8 mouse cellular contexts compared by ENCODE assay signal in genomic region chr17:51812261-51812941, GRCm38 (mm10). TPM values are rescaled to one million over a fixed set of nuclear protein-coding genes. Genes with fewer than 3 reads are reported as not detected.
DNase-seq lines count a peak whose midpoint lies in the region; ATAC-seq lines count a peak whose summit lies in the region.

No protein-coding gene starts in this region.

- WGBS in embryonic facial prominence, embryonic 10.5 days: 0% methylated on average over 48 of the region's 48 CpGs
- under 1% methylated on average over 33 of the region's 48 CpGs for WGBS in liver, embryonic 16.5 days (ENCODE audit: insufficient replicate concordance)
- under 1% methylated on average over 46 of the region's 48 CpGs for WGBS in stomach, embryonic 15.5 days

- peak overlapping the region; percentile 97 for H3K27ac ChIP-seq in embryonic facial prominence, embryonic 10.5 days (replicated peaks)
- no peak overlapping the region; the same call in 1 of the 2 replicates for H3K27ac ChIP-seq in liver, embryonic 16.5 days (ENCODE audit: low read length)
- H3K27ac ChIP-seq in stomach, embryonic 15.5 days: no peak overlapping the region

- H3K36me3 ChIP-seq in embryonic facial prominence, embryonic 10.5 days (replicated peaks): peaks cover 6% of the 10 kb centered on the region
- H3K36me3 ChIP-seq in liver, embryonic 16.5 days (ENCODE audit: control insufficient read depth, insufficient read depth): no peaks in the 10 kb centered on the region
- H3K36me3 ChIP-seq in stomach, embryonic 15.5 days: no peaks in the 10 kb centered on the region

- peaks cover 7% of the 10 kb centered on the region; the same call in 1 of the 2 replicates for H3K27me3 ChIP-seq in embryonic facial prominence, embryonic 10.5 days (replicated peaks; ENCODE audit: low read depth, poor library complexity, severe bottlenecking)
- H3K27me3 ChIP-seq in liver, embryonic 16.5 days (ENCODE audit: control insufficient read depth, insufficient read depth, low read depth, low read length): peaks cover 27% of the 10 kb centered on the region
- no peaks in the 10 kb centered on the region for H3K27me3 ChIP-seq in stomach, embryonic 15.5 days (replicated peaks)

- no peak for ATAC-seq in liver, embryonic 16.5 days (ENCODE audit: low read depth)
- ATAC-seq in stomach, embryonic 15.5 days (ENCODE audit: insufficient read depth, low FRiP score, low read depth): peak; percentile 61; the same call in 1 of the 2 replicates

- DNase-seq in layer of hippocampus, postnatal 10 days (ENCODE audit: low spot score in 2 of 2): peak; percentile 33 to 40
- no peak for DNase-seq in layer of hippocampus, postnatal 25 days (ENCODE audit: extremely low spot score in 1 of 2, low spot score in 1 of 2)
- peak; percentile 30 to 35 for DNase-seq in adrenal gland, adult 18-20 months (ENCODE audit: low spot score in 2 of 2)
- peak; percentile 78 for DNase-seq in embryonic facial prominence, embryonic 10.5 days (ENCODE audit: low spot score)
- peak; percentile 35 for DNase-seq in heart, postnatal 4 days
- no peak for DNase-seq in layer of hippocampus, adult 11-12 months (ENCODE audit: low spot score)

- no peaks in the 10 kb centered on the region for H3K9me3 ChIP-seq in embryonic facial prominence, embryonic 10.5 days
- H3K9me3 ChIP-seq in liver, embryonic 16.5 days (replicated peaks; ENCODE audit: control insufficient read depth, low read length): no peaks in the 10 kb centered on the region
- H3K9me3 ChIP-seq in stomach, embryonic 15.5 days: no peaks in the 10 kb centered on the region

- peaks cover 9% of the 10 kb centered on the region for H3K4me1 ChIP-seq in embryonic facial prominence, embryonic 10.5 days
- no peaks in the 10 kb centered on the region; the same call in 1 of the 2 replicates for H3K4me1 ChIP-seq in liver, embryonic 16.5 days (ENCODE audit: control insufficient read depth, low read depth, low read length)
- no peaks in the 10 kb centered on the region for H3K4me1 ChIP-seq in stomach, embryonic 15.5 days

- peak overlapping the region; percentile 91 for H3K4me3 ChIP-seq in embryonic facial prominence, embryonic 10.5 days
- H3K4me3 ChIP-seq in liver, embryonic 16.5 days (ENCODE audit: low read depth, low read length): peak overlapping the region; percentile 65
- peak overlapping the region; percentile 84 for H3K4me3 ChIP-seq in stomach, embryonic 15.5 days (replicated peaks)

- peak overlapping the region; percentile 51 for H3K9ac ChIP-seq in liver, embryonic 16.5 days (ENCODE audit: low read depth, low read length)
- peak overlapping the region; percentile 63 for H3K9ac ChIP-seq in stomach, embryonic 15.5 days

- peak overlapping the region; percentile 80 for H3K4me2 ChIP-seq in liver, embryonic 16.5 days (ENCODE audit: low read depth, low read length)
- H3K4me2 ChIP-seq in stomach, embryonic 15.5 days: peak overlapping the region; percentile 96

RNA-seq across cellular contexts. Expression of gene Satb1, which starts 20.7 kb away (rescaled TPM):
- total RNA-seq in layer of hippocampus, postnatal 10 days (2021): 10 to 100 TPM; 81.8 to 86.4 TPM
- total RNA-seq in layer of hippocampus, postnatal 25 days (2021): 10 to 100 TPM; 69.4 to 78.0 TPM
- total RNA-seq in adrenal gland, adult 18-20 months (2021): 10 to 100 TPM; 16.3 to 22.2 TPM
- polyA plus RNA-seq in embryonic facial prominence, embryonic 10.5 days (2016; fragmentation: Nextera tagmentation; extraction: Ambion mirVana): 16.3 TPM in 2 replicates
- 10 to 100 TPM; 24.4 to 25.3 TPM for total RNA-seq in heart, postnatal 4 days (2021)
- 0.81 and 0.92 TPM in 2 replicates for polyA plus RNA-seq in liver, embryonic 16.5 days (2015; fragmentation: Nextera tagmentation; extraction: Ambion mirVana)
- 6.0 and 6.5 TPM in 2 replicates for polyA plus RNA-seq in stomach, embryonic 15.5 days (2015; fragmentation: Nextera tagmentation; extraction: Ambion mirVana)

Comparison
In these comparisons a context has a peak if more than half of its experiments do, and no peak if none do; other contexts are left out.
1. DNase-seq: peak in layer of hippocampus, postnatal 10 days (2 of 2), adrenal gland, adult 18-20 months (2 of 2), embryonic facial prominence, embryonic 10.5 days (single experiment) and heart, postnatal 4 days (single experiment); none in layer of hippocampus, postnatal 25 days (0 of 2) and layer of hippocampus, adult 11-12 months (single experiment).
2. Peak in every context shown above with its lines, with median percentiles within 50 percentile points of each other: H3K4me3 ChIP-seq.